Mouse (Mus musculus): ENCODE results near the gene Nexmif. TPM values are rescaled to one million over a fixed set of nuclear protein-coding genes. Genes with fewer than 3 reads are reported as not detected.
A peak's percentile ranks its signal among the peaks of the same experiment; 100 is the strongest.
"Not testable (repeated sequence)": the region's sequence is repeated elsewhere in the genome, so short reads cannot be mapped to it uniquely, and the experiment has no call there.

The Nexmif gene
- polyA plus RNA-seq, 1 experiment: 2.1 TPM

DNA sequence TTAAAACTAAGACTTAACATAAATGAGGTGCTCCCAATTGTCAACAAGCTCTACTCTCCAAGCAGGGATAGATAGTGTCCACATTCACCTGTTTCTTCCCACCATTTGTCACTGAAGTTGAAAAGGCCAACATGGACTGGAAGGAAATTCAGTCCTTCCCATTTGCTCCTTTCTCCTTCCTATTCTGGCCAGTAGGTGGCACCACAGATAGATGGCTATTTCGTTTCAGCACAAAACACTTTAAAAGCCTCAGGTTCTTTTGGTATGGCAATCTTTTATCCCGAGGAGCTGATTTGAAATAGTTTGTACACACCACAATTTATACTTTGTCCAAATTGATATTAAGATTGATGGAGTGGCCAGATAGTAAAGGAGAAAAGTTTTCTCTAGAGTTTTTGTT lies 21.7 kb downstream of the Nexmif start:
- WGBS: 7% methylated on average over 2 of the region's 2 CpGs
- DNase-seq: peak; percentile 34 to 39
- Histone ChIP-seq H3K4me3 (replicated peaks; ENCODE audit: insufficient read depth, low read depth, low read length) (no peak overlapping the region), H3K4me1 (ENCODE audit: control insufficient read depth, insufficient read depth, low read length) (no peaks in the 10 kb centered on the region), H3K27me3 (ENCODE audit: control insufficient read depth, insufficient read depth, low read length) (no peaks in the 10 kb centered on the region), H3K27ac (ENCODE audit: insufficient read depth, low read length) (no peak overlapping the region)
- TF ChIP-seq CTCF (IDR thresholded peaks at IDR 0.05; ENCODE audit: borderline replicate concordance, insufficient read depth, low read depth, low read length) (peak; percentile 28; the same call in 1 of the 2 replicates), POLR2A (IDR thresholded peaks at IDR 0.05; ENCODE audit: borderline replicate concordance, insufficient read depth, low read length) (no peak)

DNA sequence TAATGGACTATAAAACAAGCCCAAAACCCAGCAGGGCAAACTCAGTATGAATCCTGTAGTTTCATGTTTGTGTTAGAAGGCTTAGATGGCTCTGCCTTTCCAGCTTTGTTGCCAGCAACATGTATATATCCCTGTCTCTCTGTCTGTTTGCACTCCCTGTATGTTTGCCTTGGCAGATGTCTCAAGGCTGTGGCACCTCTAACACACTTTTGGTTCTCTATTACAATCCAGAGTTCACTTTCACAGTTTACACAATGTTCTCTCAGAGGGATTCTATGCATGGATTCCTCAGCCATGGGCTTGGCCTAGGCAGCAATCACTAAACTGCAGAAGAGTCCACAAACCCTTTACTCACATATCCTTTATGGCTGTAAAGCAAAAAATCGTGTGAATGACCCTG lies 50.9 kb downstream of the Nexmif start:
- TF ChIP-seq CTCF (IDR thresholded peaks at IDR 0.05; ENCODE audit: borderline replicate concordance, insufficient read depth, low read depth, low read length) (no peak), POLR2A (IDR thresholded peaks at IDR 0.05; ENCODE audit: borderline replicate concordance, insufficient read depth, low read length) (no peak)
- H3K27me3 ChIP-seq (ENCODE audit: control insufficient read depth, insufficient read depth, low read length): no peaks in the 10 kb centered on the region
- WGBS: 43% methylated on average over 1 of the region's 1 CpGs
- no peak overlapping the region for H3K4me3 ChIP-seq (replicated peaks; ENCODE audit: insufficient read depth, low read depth, low read length)
- DNase-seq: no peak
- H3K27ac ChIP-seq (ENCODE audit: insufficient read depth, low read length): no peak overlapping the region
- H3K4me1 ChIP-seq (ENCODE audit: control insufficient read depth, insufficient read depth, low read length): no peaks in the 10 kb centered on the region

DNA sequence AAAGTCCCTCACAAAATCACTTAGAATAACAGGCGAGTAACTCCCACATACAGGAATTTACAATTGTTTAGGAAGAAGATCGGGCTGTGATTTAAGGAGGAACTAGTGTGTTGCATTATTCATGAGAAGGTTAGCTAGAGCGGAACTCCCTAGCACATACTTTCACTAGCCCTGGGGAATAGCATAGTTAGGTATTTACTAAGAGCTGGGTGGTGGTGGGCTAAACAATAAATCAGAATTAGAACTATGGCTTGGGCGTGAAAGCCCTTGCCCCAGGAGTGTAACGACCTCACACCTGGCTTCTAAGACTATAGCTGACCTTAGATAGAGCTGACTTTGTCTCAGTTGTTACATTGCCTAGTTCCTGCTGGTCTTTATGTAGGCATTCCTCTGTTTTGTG lies 85.7 kb downstream of the Nexmif start:
- H3K4me1 ChIP-seq (ENCODE audit: control insufficient read depth, insufficient read depth, low read length); H3K27me3 ChIP-seq (ENCODE audit: control insufficient read depth, insufficient read depth, low read length); H3K4me3 ChIP-seq (replicated peaks; ENCODE audit: insufficient read depth, low read depth, low read length); H3K27ac ChIP-seq (ENCODE audit: insufficient read depth, low read length); DNase-seq: not testable (repeated sequence)
- 85% methylated on average over 5 of the region's 5 CpGs for WGBS

- WGBS: 79% methylated on average over 4 of the region's 4 CpGs
These were observed 86.4 kb downstream of the Nexmif start for GRCm38 (mm10) chrX:104114596-104114995.

DNA sequence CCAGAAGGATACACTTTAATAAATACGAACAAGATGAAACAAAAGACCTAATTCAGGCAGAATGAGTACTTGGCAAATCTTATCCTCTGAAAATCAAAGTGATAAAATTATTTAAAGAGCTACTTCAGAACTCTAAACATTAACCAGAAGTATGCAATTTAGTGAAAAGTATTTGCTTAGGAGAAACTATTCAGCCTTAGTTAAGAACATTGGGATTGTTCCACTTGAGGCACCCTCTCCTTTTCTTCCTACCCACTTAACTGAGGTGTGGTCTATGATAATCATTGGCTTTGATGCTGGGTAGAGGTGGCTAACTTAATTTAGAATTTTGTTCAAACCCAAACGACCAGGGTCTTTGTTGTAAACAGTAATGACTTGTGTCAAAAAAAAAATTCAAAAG lies 146.1 kb downstream of the Nexmif start:
- H3K27ac ChIP-seq (ENCODE audit: insufficient read depth, low read length): no peak overlapping the region
- H3K4me3 ChIP-seq (replicated peaks; ENCODE audit: insufficient read depth, low read depth, low read length): no peak overlapping the region
- no peaks in the 10 kb centered on the region for H3K27me3 ChIP-seq (ENCODE audit: control insufficient read depth, insufficient read depth, low read length)
- TF ChIP-seq CTCF (IDR thresholded peaks at IDR 0.05; ENCODE audit: borderline replicate concordance, insufficient read depth, low read depth, low read length): no peak
- no peak for TF ChIP-seq POLR2A (IDR thresholded peaks at IDR 0.05; ENCODE audit: borderline replicate concordance, insufficient read depth, low read length)
- H3K4me1 ChIP-seq (ENCODE audit: control insufficient read depth, insufficient read depth, low read length): no peaks in the 10 kb centered on the region
- no peak for DNase-seq
- 59% methylated on average over 2 of the region's 2 CpGs for WGBS

More at GRCm38 (mm10) chrX:104114596-104114995, 86.4 kb downstream of the Nexmif start:
- TF ChIP-seq POLR2A (IDR thresholded peaks at IDR 0.05; ENCODE audit: borderline replicate concordance, insufficient read depth, low read length) (no peak), CTCF (IDR thresholded peaks at IDR 0.05; ENCODE audit: borderline replicate concordance, insufficient read depth, low read depth, low read length) (no peak)
- Histone ChIP-seq H3K4me1 (ENCODE audit: control insufficient read depth, insufficient read depth, low read length) (no peaks in the 10 kb centered on the region), H3K27me3 (ENCODE audit: control insufficient read depth, insufficient read depth, low read length) (no peaks in the 10 kb centered on the region), H3K27ac (ENCODE audit: insufficient read depth, low read length) (no peak overlapping the region), H3K4me3 (replicated peaks; ENCODE audit: insufficient read depth, low read depth, low read length) (no peak overlapping the region)
- no peak for DNase-seq

GRCm38 (mm10) chrX:104040276-104040675 lies 160.7 kb downstream of the Nexmif start:
- no peak for DNase-seq
- TF ChIP-seq CTCF (IDR thresholded peaks at IDR 0.05; ENCODE audit: borderline replicate concordance, insufficient read depth, low read depth, low read length): no peak
- no peak for TF ChIP-seq POLR2A (IDR thresholded peaks at IDR 0.05; ENCODE audit: borderline replicate concordance, insufficient read depth, low read length)
- Histone ChIP-seq H3K27me3 (ENCODE audit: control insufficient read depth, insufficient read depth, low read length) (no peaks in the 10 kb centered on the region), H3K4me3 (replicated peaks; ENCODE audit: insufficient read depth, low read depth, low read length) (no peak overlapping the region), H3K27ac (ENCODE audit: insufficient read depth, low read length) (no peak overlapping the region), H3K4me1 (ENCODE audit: control insufficient read depth, insufficient read depth, low read length) (no peaks in the 10 kb centered on the region)

- TF ChIP-seq CTCF (IDR thresholded peaks at IDR 0.05; ENCODE audit: borderline replicate concordance, insufficient read depth, low read depth, low read length): no peak
- TF ChIP-seq POLR2A (IDR thresholded peaks at IDR 0.05; ENCODE audit: borderline replicate concordance, insufficient read depth, low read length): no peak
- Histone ChIP-seq H3K27ac (ENCODE audit: insufficient read depth, low read length) (no peak overlapping the region), H3K27me3 (ENCODE audit: control insufficient read depth, insufficient read depth, low read length) (no peaks in the 10 kb centered on the region), H3K4me3 (replicated peaks; ENCODE audit: insufficient read depth, low read depth, low read length) (no peak overlapping the region), H3K4me1 (ENCODE audit: control insufficient read depth, insufficient read depth, low read length) (no peaks in the 10 kb centered on the region)
- DNase-seq: no peak
- WGBS: 75% methylated on average over 5 of the region's 5 CpGs
These were observed 167.1 kb downstream of the Nexmif start for GRCm38 (mm10) chrX:104033843-104034242.

- H3K4me3 ChIP-seq (replicated peaks; ENCODE audit: insufficient read depth, low read depth, low read length): no peak overlapping the region
- no peak overlapping the region for H3K27ac ChIP-seq (ENCODE audit: insufficient read depth, low read length)
- no peaks in the 10 kb centered on the region for H3K4me1 ChIP-seq (ENCODE audit: control insufficient read depth, insufficient read depth, low read length)
- no peaks in the 10 kb centered on the region for H3K27me3 ChIP-seq (ENCODE audit: control insufficient read depth, insufficient read depth, low read length)
- WGBS: 60% methylated on average over 4 of the region's 4 CpGs
- DNase-seq: no peak
- TF ChIP-seq CTCF (IDR thresholded peaks at IDR 0.05; ENCODE audit: borderline replicate concordance, insufficient read depth, low read depth, low read length): no peak
- no peak for TF ChIP-seq POLR2A (IDR thresholded peaks at IDR 0.05; ENCODE audit: borderline replicate concordance, insufficient read depth, low read length)
These were observed 168.2 kb downstream of the Nexmif start for GRCm38 (mm10) chrX:104032756-104033155.

Other genes starting within 250 kb of the Nexmif start
- 20.1 and 20.7 TPM in 2 replicates for gene Rlim, start 219.9 kb downstream of the Nexmif start, polyA plus RNA-seq (2012; rRNA removed)
- 15.5 and 16.4 TPM in 2 replicates for gene Abcb7, start 212.7 kb upstream of the Nexmif start, polyA plus RNA-seq (2012; rRNA removed)

Measured in cerebellum, adult 2 months (tissue).